Mouse (Mus musculus): ENCODE results near the gene Actn4.

The Actn4 gene

GRCm38 (mm10) chr7:28969672-28970394 lies 7.7 kb upstream of the Actn4 start:
- peak; percentile 86 for DNase-seq (ENCODE audit: low read depth, low spot score)

GRCm38 (mm10) chr7:28969271-28969670 lies 7.1 kb upstream of the Actn4 start:
- no peak for DNase-seq (ENCODE audit: low read depth, low spot score)

GRCm38 (mm10) chr7:28968120-28968519 lies 6.0 kb upstream of the Actn4 start:
- DNase-seq (ENCODE audit: low read depth, low spot score): peak; percentile 81

- DNase-seq (ENCODE audit: low read depth, low spot score): peak; percentile 92
Observed at GRCm38 (mm10) chr7:28966751-28967505, 4.8 kb upstream of the Actn4 start.

GRCm38 (mm10) chr7:28966181-28966580 lies 4.0 kb upstream of the Actn4 start:
- DNase-seq (ENCODE audit: low read depth, low spot score): peak; percentile 59

- DNase-seq (ENCODE audit: low read depth, low spot score): peak; percentile 67
Observed at GRCm38 (mm10) chr7:28965346-28965840, 3.3 kb upstream of the Actn4 start.

- DNase-seq (ENCODE audit: low read depth, low spot score): peak; percentile 83
Observed at GRCm38 (mm10) chr7:28963399-28963923, 1.3 kb upstream of the Actn4 start.

- DNase-seq (ENCODE audit: low read depth, low spot score): no peak
Observed at GRCm38 (mm10) chr7:28961584-28961926, 585 bp downstream of the Actn4 start.

- no peak for DNase-seq (ENCODE audit: low read depth, low spot score)
Observed at GRCm38 (mm10) chr7:28960354-28961046, 1.6 kb downstream of the Actn4 start.

GRCm38 (mm10) chr7:28959505-28960045 lies 2.6 kb downstream of the Actn4 start:
- DNase-seq (ENCODE audit: low read depth, low spot score): no peak

- no peak for DNase-seq (ENCODE audit: low read depth, low spot score)
Observed at GRCm38 (mm10) chr7:28958770-28959169, 3.4 kb downstream of the Actn4 start.

- no peak for DNase-seq (ENCODE audit: low read depth, low spot score)
Observed at GRCm38 (mm10) chr7:28957997-28958725, 4.0 kb downstream of the Actn4 start.

GRCm38 (mm10) chr7:28957286-28957685 lies 4.9 kb downstream of the Actn4 start:
- no peak for DNase-seq (ENCODE audit: low read depth, low spot score)

- DNase-seq (ENCODE audit: low read depth, low spot score): no peak
Observed at GRCm38 (mm10) chr7:28956270-28956669, 5.9 kb downstream of the Actn4 start.

GRCm38 (mm10) chr7:28955295-28955897 lies 6.7 kb downstream of the Actn4 start:
- DNase-seq (ENCODE audit: low read depth, low spot score): no peak

- DNase-seq (ENCODE audit: low read depth, low spot score): no peak
Observed at GRCm38 (mm10) chr7:28954773-28955172, 7.4 kb downstream of the Actn4 start.

- DNase-seq (ENCODE audit: low read depth, low spot score): no peak
Observed at GRCm38 (mm10) chr7:28953476-28954376, 8.4 kb downstream of the Actn4 start.

GRCm38 (mm10) chr7:28952786-28953185 lies 9.4 kb downstream of the Actn4 start:
- DNase-seq (ENCODE audit: low read depth, low spot score): no peak

GRCm38 (mm10) chr7:28951764-28952163 lies 10.4 kb downstream of the Actn4 start:
- no peak for DNase-seq (ENCODE audit: low read depth, low spot score)

All from ES-CJ7 (cell line).